Mouse (Mus musculus): ENCODE results near the gene Prokr1.

Gene Prokr1

GRCm38 (mm10) chr6:87567686-87568593, 22.6 kb downstream of the Prokr1 start:
- DNase-seq = no peak

GRCm38 (mm10) chr6:87565166-87565565, 25.4 kb downstream of the Prokr1 start:
- no peak for DNase-seq

GRCm38 (mm10) chr6:87564356-87564755, 26.2 kb downstream of the Prokr1 start:
- DNase-seq = no peak

GRCm38 (mm10) chr6:87553724-87554123, 36.8 kb downstream of the Prokr1 start:
- DNase-seq = no peak

GRCm38 (mm10) chr6:87552054-87552807, 38.3 kb downstream of the Prokr1 start:
- DNase-seq = no peak

DNA sequence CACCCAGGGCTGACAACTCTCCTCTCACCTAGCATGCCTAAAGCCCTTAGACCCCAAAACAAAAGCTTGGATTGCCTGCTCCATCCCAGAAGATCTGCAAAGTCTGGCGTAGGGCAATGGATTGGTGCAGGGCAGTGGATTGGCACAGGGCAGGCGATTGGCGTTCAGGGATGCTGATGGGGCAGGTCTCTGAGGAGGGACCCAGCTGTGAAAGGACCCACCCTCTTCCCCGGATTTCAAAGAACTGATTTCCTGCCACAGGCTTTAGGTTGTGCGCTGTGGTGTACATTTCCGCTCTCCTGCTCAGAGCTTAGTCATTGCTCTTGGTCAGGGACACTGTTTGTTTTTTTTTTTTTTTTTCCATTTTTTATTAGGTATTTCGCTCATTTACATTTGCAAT, 42.7 kb downstream of the Prokr1 start:
- DNase-seq = no peak

GRCm38 (mm10) chr6:87547431-87547830, 43.1 kb downstream of the Prokr1 start:
- DNase-seq = no peak

- DNase-seq = peak in 1 of 2 experiments; percentile 15
Observed at GRCm38 (mm10) chr6:87545331-87546217, 45.0 kb downstream of the Prokr1 start.

GRCm38 (mm10) chr6:87542027-87542426, 48.5 kb downstream of the Prokr1 start:
- DNase-seq = no peak

DNA sequence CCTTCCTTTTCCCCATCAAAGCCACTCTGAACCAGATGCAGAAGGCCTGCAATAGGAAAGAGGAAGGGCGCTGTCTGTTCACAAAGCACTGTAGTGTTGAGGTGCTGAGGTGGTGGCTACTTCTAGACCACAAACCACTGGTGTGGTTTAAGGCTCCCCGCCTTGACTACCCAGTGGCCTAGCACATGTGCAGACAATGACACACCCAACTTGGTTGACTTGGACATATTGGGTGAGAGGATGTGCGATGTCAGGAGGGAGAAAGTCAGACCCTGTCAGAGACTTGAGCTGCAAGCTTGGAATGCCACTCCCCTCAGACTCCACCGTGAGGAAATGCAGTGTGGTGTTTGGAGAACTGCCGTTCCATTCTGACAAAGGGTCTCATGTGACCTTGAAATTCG, 49.4 kb downstream of the Prokr1 start:
- DNase-seq = no peak

DNA sequence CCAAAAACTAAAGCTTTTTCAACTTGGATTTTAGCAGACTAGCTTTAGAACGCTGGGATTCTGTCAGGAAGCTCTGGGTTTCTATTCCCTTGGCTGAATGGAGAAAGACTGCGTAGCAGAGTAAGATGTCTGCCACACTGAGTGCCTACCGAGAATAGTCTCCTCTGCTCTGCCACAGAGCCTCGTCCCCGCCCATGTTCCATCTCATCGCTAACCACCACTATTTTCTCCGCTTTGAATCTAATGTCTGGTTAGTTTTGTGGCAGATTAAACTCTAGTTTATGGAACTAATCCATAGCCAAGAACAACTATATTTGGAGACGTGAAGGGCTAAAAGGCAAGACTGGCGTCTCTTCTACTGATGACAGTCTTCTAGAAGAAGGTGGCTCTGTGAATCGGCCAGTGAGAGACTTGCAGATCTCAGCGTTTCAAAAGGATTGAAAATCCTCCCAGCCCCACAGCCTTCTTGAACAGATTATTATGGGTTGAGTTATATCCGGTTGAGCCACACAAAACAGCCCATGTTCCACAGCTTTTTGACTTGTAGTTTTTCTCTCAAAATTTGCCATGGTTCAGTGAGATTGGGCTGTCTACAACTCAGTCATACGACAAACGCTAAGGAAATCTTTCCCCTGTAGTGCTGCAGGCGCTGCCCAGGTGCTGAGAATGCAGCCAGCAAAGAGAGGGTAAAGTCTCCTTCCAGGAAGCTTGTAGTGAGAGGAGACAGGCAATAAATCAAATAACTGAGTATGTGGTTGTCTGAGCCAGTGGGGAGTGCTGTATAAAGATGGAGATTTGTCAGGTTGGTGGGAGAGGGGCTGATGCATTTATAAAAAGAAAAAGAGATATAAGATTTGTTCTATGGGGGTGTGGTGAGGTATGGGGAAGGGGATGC, 51.9 kb downstream of the Prokr1 start:
- no peak for DNase-seq

- DNase-seq = no peak
Observed at GRCm38 (mm10) chr6:87537678-87538077, 52.9 kb downstream of the Prokr1 start.

- no peak for DNase-seq
Observed at GRCm38 (mm10) chr6:87536270-87536669, 54.3 kb downstream of the Prokr1 start.

- DNase-seq = no peak
Observed at GRCm38 (mm10) chr6:87535651-87536050, 54.9 kb downstream of the Prokr1 start.

DNA sequence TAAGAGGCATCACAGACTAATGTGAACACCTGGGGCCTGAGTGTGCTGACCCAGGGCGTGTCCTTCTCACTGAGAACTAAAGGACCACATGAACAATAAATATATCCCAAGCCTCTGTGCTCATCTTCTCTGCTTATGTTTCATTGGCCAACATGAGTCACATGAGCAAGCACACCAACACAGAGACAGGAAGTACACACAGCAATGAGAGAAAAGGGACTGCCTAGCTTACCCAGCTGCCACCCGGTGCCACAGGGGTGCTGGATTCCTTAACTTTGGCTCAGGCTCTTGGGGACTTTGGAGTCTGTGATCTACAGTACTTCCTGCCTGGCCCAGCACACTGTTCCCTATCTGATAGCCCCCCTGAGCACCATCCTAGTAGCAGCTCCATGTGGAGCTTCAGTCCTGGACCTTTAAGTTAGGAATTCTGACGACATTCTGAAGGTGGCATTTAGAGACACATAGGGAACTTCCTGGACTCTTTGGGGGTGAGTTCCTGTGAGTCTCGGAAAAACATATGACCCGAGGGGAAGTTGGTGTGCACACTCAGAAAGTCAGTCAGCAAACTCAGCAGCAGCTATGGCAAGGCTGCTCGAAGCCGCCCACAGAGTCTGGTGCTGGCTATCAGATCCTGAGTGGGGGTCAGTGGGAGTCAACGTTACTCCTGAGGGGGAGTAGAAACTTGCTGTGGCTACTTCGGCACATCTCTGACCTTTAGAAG, 55.5 kb downstream of the Prokr1 start:
- no peak for DNase-seq

- peak; percentile 44 to 56 for DNase-seq
Observed at GRCm38 (mm10) chr6:87532953-87533710, 57.4 kb downstream of the Prokr1 start, which contains the start of gene Arhgap25. Gene Arhgap25 (minus strand): TSS chr6:87533259.

GRCm38 (mm10) chr6:87531456-87532015, 59.0 kb downstream of the Prokr1 start:
- no peak for DNase-seq

- DNase-seq = no peak
Observed at GRCm38 (mm10) chr6:87530386-87530785, 60.2 kb downstream of the Prokr1 start.
